Mouse (Mus musculus) kidney, embryonic 15.5 days (tissue): ENCODE measurements around the gene Zp3r. TPM values are rescaled to one million over a fixed set of nuclear protein-coding genes. Genes with fewer than 3 reads are reported as not detected.
A peak's percentile ranks its signal among the peaks of the same experiment; 100 is the strongest.

Source experiments
- ATAC-seq: fragments of 200-750 bp; cut with Nextera tagmentation; replicated peaks from 2 replicates; pipeline ENCODE4 v1.8.0; 2017; ENCODE audit warnings: moderate TSS enrichment; ENCODE audit not compliant: low FRiP score
- H3K27ac ChIP-seq: fragments of 300-500 bp; sonication (generic); 2 replicates; pipeline ENCODE4 v1.5.1; 2015; ENCODE audit warnings: mild to moderate bottlenecking, inconsistent platforms
- H3K27me3 ChIP-seq: fragments of 300-500 bp; sonication (generic); 2 replicates; pipeline ENCODE4 v1.6.1; 2015; ENCODE audit warnings: inconsistent platforms
- H3K36me3 ChIP-seq: fragments of 300-500 bp; sonication (generic); 2 replicates; pipeline ENCODE4 v1.6.1; 2015; ENCODE audit warnings: inconsistent platforms
- H3K4me1 ChIP-seq: fragments of 300-500 bp; sonication (generic); 2 replicates; pipeline ENCODE4 v1.6.1; 2015; ENCODE audit warnings: inconsistent platforms
- H3K4me2 ChIP-seq: fragments of 300-500 bp; sonication (generic); 2 replicates; pipeline ENCODE4 v1.6.1; 2015; ENCODE audit warnings: moderate library complexity, mild to moderate bottlenecking, inconsistent platforms
- H3K4me3 ChIP-seq: fragments of 300-500 bp; sonication (generic); replicated peaks from 2 replicates; pipeline ENCODE4 v1.5.1; 2015; ENCODE audit warnings: mild to moderate bottlenecking, inconsistent platforms
- H3K9ac ChIP-seq: fragments of 300-500 bp; sonication (generic); 2 replicates; pipeline ENCODE4 v1.6.1; 2015; ENCODE audit warnings: mild to moderate bottlenecking, inconsistent platforms
- H3K9me3 ChIP-seq: fragments of 300-500 bp; sonication (generic); replicated peaks from 2 replicates; pipeline ENCODE4 v1.6.1; 2016; ENCODE audit warnings: inconsistent platforms
- WGBS: fragments of 180-500 bp; shearing (Covaris S2); methylation state at CpG from one replicate; pipeline ENCODE4 v1.1.7; 2015; ENCODE audit warnings: mixed read lengths; 5-methylcytosine and 5-hydroxymethylcytosine counted together
- polyA plus RNA-seq: library from polyadenylated mRNA; unstranded; fragments of >200 nt; fragmentation: Nextera tagmentation; extraction: Ambion mirVana; gene quantifications from 2 replicates; pipeline ENCODE4 v1.2.1, GENCODE M21; 2015

The Zp3r gene
- polyA plus RNA-seq, 1 experiment from 2014 or later = not detected

DNA sequence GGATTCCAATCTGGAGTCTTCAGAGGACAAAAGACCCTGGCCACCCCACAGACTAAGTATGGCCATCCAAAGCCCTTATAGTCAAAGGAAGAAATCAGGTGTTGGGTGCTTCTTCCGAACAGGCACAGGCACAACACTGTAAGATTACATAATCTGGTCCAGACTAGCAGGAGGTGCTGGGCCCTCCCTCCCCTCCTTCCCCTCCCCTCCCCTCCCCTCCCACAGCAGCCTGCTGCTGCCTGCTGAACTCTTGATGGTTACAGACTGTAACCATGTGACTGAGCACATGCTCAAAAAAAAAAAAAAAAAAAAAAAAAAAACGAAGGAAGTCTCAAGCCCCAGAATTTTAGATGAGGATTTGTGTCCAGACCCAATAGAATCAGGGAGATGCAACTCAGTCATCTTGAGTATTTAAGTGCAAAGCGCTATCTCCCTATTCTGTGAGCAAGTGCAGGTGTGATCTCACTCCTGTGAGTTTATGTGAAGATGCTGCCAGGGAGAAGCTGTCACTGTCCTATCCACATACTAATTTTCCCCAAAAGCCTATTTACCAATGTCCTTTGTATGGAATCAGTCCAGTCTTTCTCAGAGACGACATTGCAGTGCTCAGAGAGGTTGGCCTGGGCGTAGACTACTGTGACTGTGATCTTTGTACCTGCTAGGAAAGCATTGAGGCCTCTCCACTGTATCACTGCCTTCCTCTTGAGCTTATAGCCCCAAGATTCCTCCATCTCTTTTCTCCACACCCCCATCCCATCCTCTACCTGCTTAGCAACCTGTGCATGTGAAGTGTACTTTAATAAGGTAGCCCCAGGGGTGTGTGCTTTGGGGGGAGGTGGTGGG lies 77.8 kb downstream of the Zp3r start:
- Histone ChIP-seq H3K9ac (no peak overlapping the region), H3K9me3 (no peaks in the 10 kb centered on the region), H3K4me1 (peaks cover 7% of the 10 kb centered on the region), H3K4me2 (no peak overlapping the region), H3K36me3 (no peaks in the 10 kb centered on the region), H3K27me3 (no peaks in the 10 kb centered on the region), H3K4me3 (no peak overlapping the region), H3K27ac (no peak overlapping the region)
- ATAC-seq = no peak
- WGBS = 82% methylated on average over 4 of the region's 5 CpGs

DNA sequence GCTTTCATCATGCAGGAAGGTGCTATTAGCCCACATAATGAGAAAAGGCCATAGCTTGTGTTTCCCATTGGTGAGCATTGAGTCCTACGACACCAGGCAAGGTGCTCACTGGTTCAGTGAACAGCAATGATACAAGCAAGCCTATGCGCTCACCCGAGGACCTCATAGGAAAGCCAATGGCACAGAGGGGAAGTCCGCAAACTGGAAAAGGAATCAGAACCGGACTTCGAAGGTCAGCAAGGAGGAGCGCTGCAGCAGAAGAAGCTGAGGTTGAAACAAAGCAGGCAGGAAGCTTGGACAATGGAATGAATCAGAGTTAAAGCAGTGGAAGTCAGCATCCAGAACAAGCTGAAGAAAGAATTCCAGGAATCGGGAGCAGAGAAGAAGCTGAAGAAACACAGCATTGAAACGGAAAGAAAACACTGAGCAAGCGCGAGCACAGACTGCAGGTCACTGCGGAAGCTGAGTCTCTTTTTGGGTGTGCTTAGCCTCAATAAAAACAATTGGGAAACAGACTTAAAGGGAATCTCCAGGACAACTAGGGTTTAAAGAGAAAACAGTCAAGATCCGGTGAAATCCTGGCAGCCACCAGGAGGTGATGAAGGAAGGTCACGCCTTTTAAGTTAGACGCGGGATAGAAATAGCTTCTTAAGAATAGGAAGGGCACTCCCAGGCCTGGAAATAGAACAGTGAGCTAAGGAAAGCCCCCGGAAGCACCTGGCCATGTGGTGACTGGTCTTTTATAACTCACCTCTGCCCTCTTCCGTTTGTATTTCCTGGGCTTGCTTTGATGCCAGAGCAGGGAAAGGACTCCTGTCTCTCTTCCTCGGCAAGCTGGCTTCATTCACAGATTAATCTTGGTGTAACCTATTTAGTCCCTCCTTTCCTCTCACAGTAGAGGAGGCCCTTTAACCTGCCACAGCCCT lies 78.9 kb downstream of the Zp3r start:
- H3K4me2 ChIP-seq = no peak overlapping the region
- H3K27me3 ChIP-seq = no peaks in the 10 kb centered on the region
- 66% methylated on average over 19 of the region's 19 CpGs for WGBS
- H3K4me1 ChIP-seq = peaks cover 7% of the 10 kb centered on the region
- no peak overlapping the region for H3K4me3 ChIP-seq
- H3K9me3 ChIP-seq = no peaks in the 10 kb centered on the region
- H3K27ac ChIP-seq = peak overlapping the region; percentile 41; the same call in 1 of the 2 replicates
- H3K36me3 ChIP-seq = no peaks in the 10 kb centered on the region
- H3K9ac ChIP-seq = no peak overlapping the region
- peak; percentile 17; the same call in 1 of the 2 replicates for ATAC-seq

DNA sequence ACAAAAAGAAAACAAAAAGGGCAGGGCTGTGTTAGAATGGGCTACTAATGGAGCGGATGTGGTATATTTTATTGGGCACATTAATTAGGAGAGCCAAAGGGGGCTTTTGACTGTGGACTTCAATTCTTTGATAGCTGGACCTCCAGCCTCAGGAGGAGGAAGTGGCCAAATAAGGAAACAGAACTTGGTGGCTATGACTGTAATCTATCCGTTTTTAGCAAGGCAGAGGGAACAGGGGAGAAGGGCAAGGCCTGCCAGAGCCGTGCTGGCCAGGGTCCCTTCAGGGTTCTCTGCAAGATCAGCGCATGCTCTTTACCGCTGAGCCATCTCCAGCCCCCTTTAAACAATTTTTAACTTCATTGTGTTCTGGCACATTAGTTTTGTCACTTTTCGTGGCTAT lies 79.7 kb downstream of the Zp3r start:
- Histone ChIP-seq H3K36me3 (no peaks in the 10 kb centered on the region), H3K4me2 (no peak overlapping the region), H3K27ac (peak overlapping the region; percentile 41; the same call in 1 of the 2 replicates), H3K4me1 (peaks cover 7% of the 10 kb centered on the region), H3K9ac (no peak overlapping the region), H3K9me3 (no peaks in the 10 kb centered on the region), H3K4me3 (no peak overlapping the region), H3K27me3 (no peaks in the 10 kb centered on the region)
- ATAC-seq = no peak
- 63% methylated on average over 6 of the region's 6 CpGs for WGBS

DNA sequence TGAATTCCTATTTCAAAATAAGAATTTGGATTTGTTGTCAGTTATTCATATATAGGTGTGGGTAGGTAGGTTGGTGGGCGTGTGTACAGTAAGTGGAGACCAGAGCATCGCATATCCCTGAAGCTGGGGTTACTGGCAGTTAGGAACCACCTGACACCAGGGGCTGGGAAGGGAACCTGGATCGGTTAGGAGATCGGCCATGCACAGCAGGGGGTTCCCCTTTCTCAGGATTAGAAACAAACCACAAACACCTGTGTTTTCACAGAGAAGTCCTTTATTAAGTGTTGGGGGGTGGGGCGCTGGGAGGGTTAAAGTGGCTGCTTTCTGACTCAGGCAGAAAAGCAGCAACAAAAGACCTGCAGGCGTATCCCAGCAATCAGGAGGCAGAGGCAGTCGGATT lies 80.3 kb downstream of the Zp3r start:
- Histone ChIP-seq H3K9ac (no peak overlapping the region), H3K9me3 (no peaks in the 10 kb centered on the region), H3K4me2 (no peak overlapping the region), H3K4me3 (no peak overlapping the region), H3K27me3 (no peaks in the 10 kb centered on the region), H3K4me1 (peaks cover 7% of the 10 kb centered on the region), H3K36me3 (no peaks in the 10 kb centered on the region), H3K27ac (no peak overlapping the region)
- 67% methylated on average over 7 of the region's 7 CpGs for WGBS
- 0 out of 2 replicates have a peak, but pooled peaks have one; percentile 35 for ATAC-seq

DNA sequence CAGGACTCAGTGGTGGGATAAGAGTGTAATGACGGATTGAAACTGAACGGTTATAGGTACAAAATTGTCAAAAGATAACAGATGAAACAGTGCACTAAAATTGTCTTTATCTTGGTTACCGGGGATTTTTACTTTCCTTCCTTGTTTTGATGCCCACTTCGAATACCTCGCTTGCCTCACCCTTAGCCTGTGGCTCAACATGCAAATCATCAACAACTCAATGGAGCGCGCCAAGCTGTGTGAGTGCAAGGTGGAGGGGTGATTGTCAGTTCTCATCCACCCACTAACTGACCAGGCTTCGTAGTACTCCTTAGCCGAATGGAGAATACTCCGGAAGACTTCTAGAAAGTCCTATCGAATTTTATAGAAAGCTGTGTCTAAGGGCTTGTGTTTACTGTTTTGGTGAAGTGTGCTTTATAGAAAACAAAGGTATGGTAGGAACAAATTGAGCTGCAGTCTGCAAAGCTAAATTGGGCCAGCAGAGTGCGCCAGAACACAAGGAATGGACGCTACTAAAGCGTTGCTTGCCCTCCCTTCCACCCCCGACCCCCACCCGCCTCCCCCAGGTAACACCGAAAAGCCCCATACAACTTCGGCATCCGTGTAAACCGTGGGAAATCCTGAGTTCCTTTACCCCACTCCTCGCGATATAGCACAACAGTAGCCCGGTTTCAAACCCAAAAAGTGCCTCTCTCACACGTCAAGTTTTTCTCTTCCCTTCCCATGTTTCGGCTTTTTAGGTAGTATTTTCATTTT lies 81.6 kb downstream of the Zp3r start:
- ATAC-seq = peak; percentile 84
- H3K4me3 ChIP-seq = peak overlapping the region; percentile 38
- no peaks in the 10 kb centered on the region for H3K9me3 ChIP-seq
- H3K36me3 ChIP-seq = no peaks in the 10 kb centered on the region
- H3K27me3 ChIP-seq = no peaks in the 10 kb centered on the region
- H3K4me2 ChIP-seq = peak overlapping the region; percentile 60
- H3K27ac ChIP-seq = no peak overlapping the region
- H3K4me1 ChIP-seq = peaks cover 7% of the 10 kb centered on the region
- peak overlapping the region; percentile 7; the same call in 1 of the 2 replicates for H3K9ac ChIP-seq
- 22% methylated on average over 25 of the region's 25 CpGs for WGBS

Other genes with a start within 250 kb of the Zp3r start
- not detected in 2 replicates for gene Cd55b, start 206.6 kb downstream of the Zp3r start, polyA plus RNA-seq
- 15.6 and 16.3 TPM in 2 replicates for gene Cd55, start 166.9 kb downstream of the Zp3r start, polyA plus RNA-seq
- 0.64 and 1.5 TPM in 2 replicates for gene C4bp, start 32.0 kb upstream of the Zp3r start, polyA plus RNA-seq
- gene Gm29427, start 86.2 kb upstream of the Zp3r start, polyA plus RNA-seq = not detected in 2 replicates
- 11.5 TPM in 2 replicates for gene Yod1, start 87.7 kb upstream of the Zp3r start, polyA plus RNA-seq
- gene Pfkfb2, start 99.6 kb upstream of the Zp3r start, polyA plus RNA-seq = 8.0 and 8.2 TPM in 2 replicates
- gene AA986860, start 102.4 kb upstream of the Zp3r start, polyA plus RNA-seq = 10.7 and 11.6 TPM in 2 replicates
- not detected in 2 replicates for gene Fcamr, start 171.3 kb upstream of the Zp3r start, polyA plus RNA-seq
- 0.05 TPM in 1 of 2 replicates, not detected in the other for gene Pigr, start 197.1 kb upstream of the Zp3r start, polyA plus RNA-seq
- gene Fcmr, start 236.0 kb upstream of the Zp3r start, polyA plus RNA-seq = 0.47 TPM in 1 of 2 replicates, not detected in the other